ENCODE assay signal across 21 mouse cellular contexts in the genomic region with DNA sequence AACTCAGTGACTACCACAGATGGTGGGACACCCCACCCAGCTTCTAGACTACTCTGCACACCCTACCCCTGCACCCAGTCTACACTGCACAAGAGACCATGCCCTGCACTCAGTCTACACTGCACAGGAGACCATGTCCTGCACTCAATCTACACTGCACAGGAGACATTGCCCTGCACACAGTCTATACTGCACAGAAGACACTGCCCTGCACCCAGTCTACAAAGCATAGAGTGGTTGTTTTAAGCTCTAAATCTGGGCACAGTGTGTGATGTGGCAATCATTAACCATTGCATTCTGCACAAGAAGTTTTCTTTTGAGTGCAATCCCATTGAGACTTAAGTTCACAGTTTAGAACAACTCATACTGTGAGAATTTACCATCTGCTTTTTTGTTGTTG. TPM values are rescaled to one million over a fixed set of nuclear protein-coding genes. Genes with fewer than 3 reads are reported as not detected.
DNase-seq lines count a peak whose midpoint lies in the region; ATAC-seq lines count a peak whose summit lies in the region.
"Had no signal": no experiment of that assay in that cellular context is flagged by ENCODE, and none has a peak within 500 bp of the region (broad histone marks: within the 10 kb centered on the region; RNA-seq: fewer than 3 reads in every experiment).

No protein-coding gene starts in this region.

- H3K4me1 ChIP-seq in megakaryocyte, embryonic 14.5 days: no peaks in the 10 kb centered on the region
- H3K4me1 ChIP-seq in kidney, embryonic 16.5 days (ENCODE audit: insufficient read depth, low read length): no peaks in the 10 kb centered on the region
- no peaks in the 10 kb centered on the region for H3K4me1 ChIP-seq in midbrain, embryonic 11.5 days (ENCODE audit: control insufficient read depth, insufficient read depth, low read length)
- H3K4me1 ChIP-seq in forebrain, embryonic 12.5 days: no peaks in the 10 kb centered on the region; the same call in 1 of the 2 replicates
- H3K4me1 ChIP-seq: heart, embryonic 13.5 days; hindbrain, embryonic 15.5 days had no signal

- peak; percentile 22 to 38 for DNase-seq in kidney, adult 8-10 months
- DNase-seq in kidney, postnatal 36 days: peak; percentile 42 to 55
- no peak for DNase-seq in embryo, embryonic 10 days (ENCODE audit: low spot score)
- no peak for DNase-seq in midbrain, embryonic 11.5 days (ENCODE audit: low spot score, missing footprints)
- DNase-seq: adrenal gland, adult 8-10 months; cerebellum, adult 11 months; cerebellum, adult 8-10 months; cerebellum, postnatal 14 days; gastrocnemius, postnatal 10 days; heart, postnatal 36 days had no signal

- no peak overlapping the region for H3K9ac ChIP-seq in kidney, embryonic 16.5 days (replicated peaks; ENCODE audit: low read length)
- H3K9ac ChIP-seq in midbrain, embryonic 11.5 days (ENCODE audit: low read length): no peak overlapping the region
- H3K9ac ChIP-seq in forebrain, embryonic 12.5 days: no peak overlapping the region
- H3K9ac ChIP-seq: embryonic facial prominence, embryonic 12.5 days; heart, embryonic 13.5 days; hindbrain, embryonic 15.5 days had no signal

- H3K4me2 ChIP-seq in kidney, embryonic 16.5 days (replicated peaks; ENCODE audit: low read depth, low read length): no peak overlapping the region
- H3K4me2 ChIP-seq in midbrain, embryonic 11.5 days: no peak overlapping the region
- no peak overlapping the region for H3K4me2 ChIP-seq in forebrain, embryonic 12.5 days
- H3K4me2 ChIP-seq: embryonic facial prominence, embryonic 12.5 days; heart, embryonic 13.5 days; hindbrain, embryonic 15.5 days had no signal

- peak overlapping the region; percentile 15 for H3K4me3 ChIP-seq in megakaryocyte, embryonic 14.5 days (replicated peaks)
- no peak overlapping the region for H3K4me3 ChIP-seq in kidney, embryonic 16.5 days (ENCODE audit: low read length)
- no peak overlapping the region for H3K4me3 ChIP-seq in midbrain, embryonic 11.5 days (ENCODE audit: low read depth, low read length)
- no peak overlapping the region for H3K4me3 ChIP-seq in forebrain, embryonic 12.5 days (replicated peaks)
- H3K4me3 ChIP-seq: embryonic facial prominence, embryonic 12.5 days; heart, embryonic 13.5 days; hindbrain, embryonic 15.5 days had no signal

- peaks cover 10% of the 10 kb centered on the region for H3K9me3 ChIP-seq in megakaryocyte, embryonic 14.5 days
- no peaks in the 10 kb centered on the region for H3K9me3 ChIP-seq in kidney, embryonic 16.5 days (ENCODE audit: low read length)
- H3K9me3 ChIP-seq in midbrain, embryonic 11.5 days (ENCODE audit: control insufficient read depth, low read length): no peaks in the 10 kb centered on the region
- H3K9me3 ChIP-seq in forebrain, embryonic 12.5 days: no peaks in the 10 kb centered on the region
- H3K9me3 ChIP-seq: embryonic facial prominence, embryonic 12.5 days; heart, embryonic 13.5 days; hindbrain, embryonic 15.5 days had no signal

- H3K27me3 ChIP-seq in megakaryocyte, embryonic 14.5 days (replicated peaks): no peaks in the 10 kb centered on the region
- H3K27me3 ChIP-seq in kidney, embryonic 16.5 days (ENCODE audit: insufficient read depth, low read length): no peaks in the 10 kb centered on the region
- no peaks in the 10 kb centered on the region for H3K27me3 ChIP-seq in midbrain, embryonic 11.5 days (ENCODE audit: control insufficient read depth, insufficient read depth, low read length)
- 0 out of 2 replicates have a peak, but pooled peaks cover 2% of the 10 kb centered on the region for H3K27me3 ChIP-seq in forebrain, embryonic 12.5 days
- H3K27me3 ChIP-seq: CH12.LX; embryonic facial prominence, embryonic 12.5 days; heart, embryonic 13.5 days; hindbrain, embryonic 15.5 days had no signal

- no peaks in the 10 kb centered on the region for H3K36me3 ChIP-seq in megakaryocyte, embryonic 14.5 days (replicated peaks; ENCODE audit: low read length)
- H3K36me3 ChIP-seq in kidney, embryonic 16.5 days (ENCODE audit: insufficient read depth, low read length): no peaks in the 10 kb centered on the region
- H3K36me3 ChIP-seq in midbrain, embryonic 11.5 days (ENCODE audit: control insufficient read depth, insufficient read depth, low read length): no peaks in the 10 kb centered on the region
- H3K36me3 ChIP-seq in forebrain, embryonic 12.5 days (replicated peaks): no peaks in the 10 kb centered on the region
- H3K36me3 ChIP-seq: embryonic facial prominence, embryonic 12.5 days; heart, embryonic 13.5 days; hindbrain, embryonic 15.5 days had no signal

- no peak overlapping the region for H3K27ac ChIP-seq in kidney, embryonic 16.5 days (ENCODE audit: low read length)
- H3K27ac ChIP-seq in midbrain, embryonic 11.5 days (ENCODE audit: low read depth, low read length): no peak overlapping the region
- no peak overlapping the region for H3K27ac ChIP-seq in forebrain, embryonic 12.5 days
- H3K27ac ChIP-seq: embryonic facial prominence, embryonic 12.5 days; heart, embryonic 13.5 days; hindbrain, embryonic 15.5 days had no signal

- no peak for ATAC-seq in megakaryocyte, adult 5-6 weeks (ENCODE audit: poor library complexity, severe bottlenecking)
- peak; percentile 57 for ATAC-seq in kidney, embryonic 16.5 days (ENCODE audit: low FRiP score, low TSS enrichment)
- ATAC-seq in midbrain, embryonic 11.5 days (ENCODE audit: low FRiP score): no peak
- no peak for ATAC-seq in forebrain, embryonic 12.5 days (ENCODE audit: low FRiP score)
- ATAC-seq: forebrain, embryonic 14.5 days had no signal

RNA-seq across cellular contexts. Expression of a gene that starts 42.2 kb away (rescaled TPM):
- polyA plus RNA-seq in megakaryocyte, embryonic 14.5 days (2012; ENCODE audit: insufficient read depth, low replicate concordance): not detected in 2 replicates
- total RNA-seq in megakaryocyte, adult 5-6 weeks (2015): not detected in 2 replicates
- not detected in 2 replicates for total RNA-seq in megakaryocyte, adult 5-6 weeks (2017)
- 0.20 TPM in 1 of 2 replicates, not detected in the other for polyA plus RNA-seq in kidney, embryonic 16.5 days (2015; fragmentation: Nextera tagmentation; extraction: Ambion mirVana)
- 0.27 TPM in 1 of 2 replicates, not detected in the other for polyA plus RNA-seq in midbrain, embryonic 11.5 days (2014; fragmentation: Nextera tagmentation; extraction: Ambion mirVana)
- polyA plus RNA-seq in forebrain, embryonic 12.5 days (2016; fragmentation: Nextera tagmentation; extraction: Ambion mirVana): 25.0 and 55.4 TPM in 2 replicates
- total RNA-seq: CH12.LX; common myeloid progenitor, adult 5-6 weeks; heart, postnatal 36 days had no signal
- polyA plus RNA-seq: heart, postnatal 0 days had no signal

Comparison
In these comparisons a context has a peak if more than half of its experiments do, and no peak if none do; other contexts are left out.
1. DNase-seq: peak in kidney, adult 8-10 months (2 of 2) and kidney, postnatal 36 days (2 of 2); none in embryo, embryonic 10 days (single experiment) and midbrain, embryonic 11.5 days (single experiment).
2. RNA of a gene that starts 42.2 kb away (polyA plus RNA-seq): 25.0 to 55.4 TPM in forebrain, embryonic 12.5 days; 0.27 TPM in midbrain, embryonic 11.5 days, 0.20 TPM in kidney, embryonic 16.5 days and not detected in megakaryocyte, embryonic 14.5 days; every median in the first group is over 10 times any median in the second.